Mouse (Mus musculus): ENCODE results near the gene Rapgef3. TPM values are rescaled to one million over a fixed set of nuclear protein-coding genes. Genes with fewer than 3 reads are reported as not detected.

The Rapgef3 gene
- polyA plus RNA-seq, 1 experiment, result 0.05 TPM

DNA sequence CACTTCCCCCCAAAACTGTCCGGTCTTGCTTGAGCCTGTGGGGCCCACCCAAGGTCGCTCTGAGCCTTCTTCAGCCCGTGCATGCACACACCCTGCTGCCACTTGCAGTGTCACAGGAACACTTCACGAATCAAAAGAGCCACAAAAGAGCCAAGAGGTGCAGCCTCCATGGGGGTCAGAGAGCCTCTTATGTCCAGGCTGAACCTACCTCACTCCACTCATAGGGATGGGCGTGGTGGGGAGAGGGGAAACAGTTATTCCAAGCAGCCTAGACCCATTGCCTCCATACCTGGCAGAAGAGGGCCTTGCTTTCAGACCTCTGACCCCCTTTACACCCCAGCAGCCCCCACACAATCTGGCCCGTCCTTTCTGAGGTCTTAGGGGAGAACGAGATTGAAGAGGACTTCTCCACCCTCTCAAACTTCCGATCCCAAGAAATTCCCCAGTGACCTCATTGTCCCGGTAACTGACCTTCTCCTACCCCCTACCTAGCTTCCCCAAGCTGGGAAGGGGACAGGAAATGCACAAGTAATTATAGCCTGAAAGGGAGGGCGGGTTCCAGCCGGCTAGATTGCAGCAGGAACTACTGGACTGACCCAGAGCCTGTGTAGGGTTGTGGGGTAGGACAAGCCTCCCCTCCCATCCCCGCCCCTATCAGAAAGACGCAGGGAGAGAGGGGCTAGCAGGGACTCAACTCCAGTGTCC, 2.5 kb downstream of the Rapgef3 start:
- no peak for TF ChIP-seq GATA1 (IDR thresholded peaks at IDR 0.05; ENCODE audit: low read length)

- no peak for TF ChIP-seq GATA1 (IDR thresholded peaks at IDR 0.05; ENCODE audit: low read length)
Observed at GRCm38 (mm10) chr15:97764532-97764931, 3.2 kb downstream of the Rapgef3 start.

GRCm38 (mm10) chr15:97763256-97764049, 4.3 kb downstream of the Rapgef3 start:
- TF ChIP-seq GATA1 (IDR thresholded peaks at IDR 0.05; ENCODE audit: low read length), result no peak

DNA sequence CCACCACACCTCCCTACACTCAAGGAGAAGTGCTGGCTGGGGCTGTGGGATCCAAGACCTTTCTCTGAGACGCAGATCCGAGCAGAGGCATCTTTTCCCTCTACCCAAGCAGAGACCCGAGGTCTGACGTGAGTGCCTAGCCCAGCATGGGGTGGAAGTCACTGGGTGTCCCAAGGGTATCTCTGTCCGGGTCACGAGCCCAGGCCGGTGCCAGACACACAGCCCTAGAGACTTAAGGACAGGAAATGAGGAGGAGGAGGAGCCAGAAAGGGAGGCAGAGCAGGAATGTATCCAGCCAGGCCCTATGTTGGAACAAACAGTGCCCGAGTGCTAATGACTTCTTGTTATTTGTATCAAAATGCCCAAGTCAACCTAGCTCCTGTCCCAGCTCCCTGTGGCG, 5.0 kb downstream of the Rapgef3 start:
- TF ChIP-seq GATA1 (IDR thresholded peaks at IDR 0.05; ENCODE audit: low read length), result no peak

DNA sequence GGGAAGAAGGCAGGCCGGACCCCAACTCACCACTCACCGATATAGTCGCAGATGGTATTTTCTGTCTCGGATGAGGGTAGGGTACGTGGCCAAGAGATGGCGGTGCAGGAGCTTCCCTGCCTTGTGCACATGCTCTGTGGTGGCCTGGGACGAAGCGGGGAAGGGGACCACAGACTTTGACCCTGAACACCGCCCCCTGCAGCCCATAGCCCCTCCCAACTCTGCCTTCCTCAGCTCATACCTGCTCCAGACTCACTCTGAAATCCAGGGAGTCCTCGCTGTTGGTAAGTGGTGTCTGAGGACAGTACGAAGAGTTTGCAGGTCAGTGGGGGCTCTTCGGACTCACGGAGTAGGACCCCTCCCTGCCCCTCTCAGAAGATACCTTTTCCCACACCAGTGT, 6.3 kb downstream of the Rapgef3 start:
- TF ChIP-seq GATA1 (IDR thresholded peaks at IDR 0.05; ENCODE audit: low read length), result no peak

GRCm38 (mm10) chr15:97760952-97761351, 6.8 kb downstream of the Rapgef3 start:
- TF ChIP-seq GATA1 (IDR thresholded peaks at IDR 0.05; ENCODE audit: low read length), result no peak

GRCm38 (mm10) chr15:97760006-97760405, 7.8 kb downstream of the Rapgef3 start:
- TF ChIP-seq GATA1 (IDR thresholded peaks at IDR 0.05; ENCODE audit: low read length), result no peak

GRCm38 (mm10) chr15:97755361-97755760, 12.4 kb downstream of the Rapgef3 start:
- TF ChIP-seq GATA1 (IDR thresholded peaks at IDR 0.05; ENCODE audit: low read length), result no peak

DNA sequence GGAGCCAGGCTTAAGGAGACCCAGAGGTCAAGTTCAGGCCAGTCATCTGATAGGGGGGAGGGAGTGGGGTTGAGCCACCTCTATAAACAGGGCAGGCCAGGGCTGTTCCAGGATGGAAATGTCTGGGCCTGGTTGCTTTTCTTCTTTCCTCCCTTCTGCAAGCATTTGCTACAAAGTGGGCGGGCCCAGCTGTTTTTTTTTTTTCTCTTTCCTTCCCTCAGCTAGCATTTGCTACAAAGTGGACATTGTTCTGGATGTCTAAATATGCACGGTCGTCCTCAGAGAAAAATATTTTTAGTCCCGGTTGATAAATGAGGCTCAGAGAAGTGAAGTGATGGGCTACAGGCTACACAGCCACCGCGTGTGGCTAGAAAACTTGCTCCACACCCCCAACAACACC, 13.3 kb downstream of the Rapgef3 start:
- TF ChIP-seq GATA1 (IDR thresholded peaks at IDR 0.05; ENCODE audit: low read length), result no peak

GRCm38 (mm10) chr15:97752491-97752890, 15.3 kb downstream of the Rapgef3 start:
- no peak for TF ChIP-seq GATA1 (IDR thresholded peaks at IDR 0.05; ENCODE audit: low read length)

GRCm38 (mm10) chr15:97751676-97752075, 16.1 kb downstream of the Rapgef3 start:
- no peak for TF ChIP-seq GATA1 (IDR thresholded peaks at IDR 0.05; ENCODE audit: low read length)

DNA sequence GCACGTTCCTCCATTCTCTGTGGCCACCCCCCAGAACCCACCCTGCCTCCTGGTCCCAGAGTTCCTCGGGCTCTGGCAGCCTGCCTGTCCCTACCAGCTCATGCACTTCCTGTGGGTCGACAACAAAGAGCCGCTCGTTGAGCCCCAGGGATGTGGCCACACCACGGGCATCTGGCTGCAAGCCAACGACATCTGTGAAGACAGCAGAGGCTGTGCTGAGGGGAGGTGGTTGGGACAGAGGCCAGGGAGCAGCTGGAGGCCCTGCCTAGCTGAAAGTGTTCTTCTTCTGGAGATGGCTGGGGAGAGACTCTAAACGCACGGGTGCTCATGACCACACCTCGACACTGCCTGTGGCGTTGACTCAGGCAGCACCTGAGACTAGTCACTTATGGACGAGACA, 17.1 kb downstream of the Rapgef3 start:
- TF ChIP-seq GATA1 (IDR thresholded peaks at IDR 0.05; ENCODE audit: low read length), result no peak

DNA sequence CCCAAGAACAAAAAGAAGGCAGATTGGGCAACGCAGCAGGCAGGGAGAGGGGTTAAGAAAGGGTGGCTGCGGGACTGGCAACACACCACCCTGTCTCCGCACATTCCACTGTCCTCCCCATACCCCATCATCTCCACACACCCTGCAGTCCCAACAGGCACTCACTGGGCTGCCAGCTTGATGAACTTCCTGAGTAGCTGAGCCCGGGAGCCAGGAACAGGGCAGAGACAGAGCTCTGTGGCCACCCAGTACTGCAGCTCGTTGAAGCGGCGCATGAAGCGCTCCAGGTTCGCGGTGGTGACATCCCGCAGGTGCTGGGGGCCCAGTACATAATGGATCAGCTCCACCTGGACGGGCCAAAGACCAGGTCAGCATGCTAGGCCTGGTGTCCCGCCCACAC, 17.9 kb downstream of the Rapgef3 start:
- no peak for TF ChIP-seq GATA1 (IDR thresholded peaks at IDR 0.05; ENCODE audit: low read length)

DNA sequence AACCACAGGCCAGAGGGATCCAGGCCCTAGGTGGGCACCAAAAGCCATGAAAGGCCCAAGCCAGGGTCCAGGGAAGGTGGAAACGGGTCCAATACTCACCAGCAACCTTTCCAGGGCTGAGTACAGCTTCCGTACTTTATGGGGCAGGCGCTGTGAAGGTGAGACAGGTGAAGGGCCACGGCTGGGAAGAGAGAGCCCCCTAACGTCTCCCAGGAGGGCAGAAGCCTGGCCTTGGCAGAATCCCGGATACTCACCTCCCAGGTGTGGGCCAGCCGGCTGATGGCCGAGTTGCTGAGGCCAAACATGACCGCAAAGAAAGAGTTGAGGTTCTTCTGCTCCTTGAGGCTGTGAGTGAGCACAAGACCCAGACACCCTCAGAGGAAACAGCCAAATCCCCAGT, 18.4 kb downstream of the Rapgef3 start:
- TF ChIP-seq GATA1 (IDR thresholded peaks at IDR 0.05; ENCODE audit: low read length), result no peak

DNA sequence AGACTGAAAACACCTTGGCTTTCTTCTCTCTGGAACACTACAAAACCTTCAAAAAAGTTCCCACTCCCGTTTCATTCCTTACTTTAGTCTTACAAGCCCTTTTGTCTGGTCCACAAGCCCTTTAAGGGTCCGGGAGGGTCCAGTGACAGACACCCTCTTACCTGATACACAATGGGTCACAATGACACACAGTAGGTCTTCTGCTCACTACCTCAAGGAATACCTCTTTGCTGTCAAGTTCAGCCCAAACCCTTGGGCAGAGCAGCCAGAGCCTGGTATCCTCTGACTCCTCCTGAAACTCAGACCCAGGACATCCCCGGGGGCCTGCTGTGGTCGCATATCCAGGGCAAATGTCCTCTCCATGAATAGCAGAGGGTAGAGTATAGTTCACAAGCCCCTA, 18.8 kb downstream of the Rapgef3 start:
- TF ChIP-seq GATA1 (IDR thresholded peaks at IDR 0.05; ENCODE audit: low read length), result no peak

DNA sequence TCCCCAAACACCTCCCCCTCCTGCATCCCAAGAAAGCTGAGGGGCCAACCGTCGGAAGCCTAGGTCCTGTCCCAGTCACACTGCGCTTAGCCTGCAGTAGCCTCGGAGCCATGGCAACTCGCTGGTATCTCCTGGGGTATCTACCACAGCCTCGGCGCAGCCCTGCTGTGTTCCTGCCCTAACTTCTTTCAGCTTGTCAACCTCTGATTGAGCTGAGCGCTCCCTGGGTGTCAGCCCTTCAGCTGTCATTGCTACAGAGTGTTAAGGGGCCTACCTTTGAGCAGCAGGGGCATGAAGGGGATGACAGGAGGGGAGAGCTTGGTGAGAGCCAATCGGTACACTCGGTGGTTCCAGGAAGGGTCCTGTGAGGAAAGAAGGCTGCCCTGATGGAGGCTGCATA, 19.5 kb downstream of the Rapgef3 start:
- no peak for TF ChIP-seq GATA1 (IDR thresholded peaks at IDR 0.05; ENCODE audit: low read length)

GRCm38 (mm10) chr15:97747486-97747885, 20.3 kb downstream of the Rapgef3 start:
- TF ChIP-seq GATA1 (IDR thresholded peaks at IDR 0.05; ENCODE audit: low read length), result no peak

All from G1E-ER4 (cell line).